Mouse (Mus musculus): Measurements from ENCODE around the gene Ccdc162. TPM values are rescaled to one million over a fixed set of nuclear protein-coding genes. Genes with fewer than 3 reads are reported as not detected.
A peak's percentile ranks its signal among the peaks of the same experiment; 100 is the strongest.

Gene Ccdc162
- polyA plus RNA-seq (2015; fragmentation: Nextera tagmentation; extraction: Ambion mirVana): 0.56 and 0.85 TPM in 2 replicates

GRCm38 (mm10) chr10:41716029-41716897 is at the start of gene Ccdc162:
Gene Ccdc162 (minus strand): TSS chr10:41716634.
- WGBS: 37% methylated on average over 15 of the region's 15 CpGs
- H3K4me1 ChIP-seq (replicated peaks): peaks cover 27% of the 10 kb centered on the region
- no peaks in the 10 kb centered on the region for H3K27me3 ChIP-seq
- peak; percentile 70 for ATAC-seq (ENCODE audit: low read depth)
- H3K9me3 ChIP-seq: no peaks in the 10 kb centered on the region
- no peak within 1 kb of the TSS for H3K4me3 ChIP-seq
- H3K9ac ChIP-seq: no peak within 1 kb of the TSS
- peak within 1 kb of the TSS; percentile 28 for H3K4me2 ChIP-seq
- H3K36me3 ChIP-seq: no peaks in the 10 kb centered on the region
- H3K27ac ChIP-seq (replicated peaks): peak within 1 kb of the TSS; percentile 59

- Histone ChIP-seq H3K4me2 (no peak overlapping the region), H3K27me3 (no peaks in the 10 kb centered on the region), H3K36me3 (no peaks in the 10 kb centered on the region), H3K9ac (no peak overlapping the region), H3K4me1 (replicated peaks) (no peaks in the 10 kb centered on the region), H3K9me3 (no peaks in the 10 kb centered on the region), H3K27ac (replicated peaks) (no peak overlapping the region), H3K4me3 (no peak overlapping the region)
- ATAC-seq (ENCODE audit: low read depth): no peak
- 94% methylated on average over 4 of the region's 4 CpGs for WGBS
These were observed 49.2 kb upstream of the Ccdc162 start for GRCm38 (mm10) chr10:41765586-41765985.

- Histone ChIP-seq H3K27ac (replicated peaks) (no peak overlapping the region), H3K4me3 (no peak overlapping the region), H3K4me1 (replicated peaks) (no peaks in the 10 kb centered on the region), H3K9ac (no peak overlapping the region), H3K36me3 (no peaks in the 10 kb centered on the region), H3K4me2 (no peak overlapping the region), H3K27me3 (no peaks in the 10 kb centered on the region), H3K9me3 (no peaks in the 10 kb centered on the region)
- ATAC-seq (ENCODE audit: low read depth): no peak
- WGBS: 82% methylated on average over 3 of the region's 3 CpGs
These were observed 47.4 kb upstream of the Ccdc162 start for GRCm38 (mm10) chr10:41763741-41764385.

GRCm38 (mm10) chr10:41760866-41761265 is 44.4 kb upstream of the Ccdc162 start:
- Histone ChIP-seq H3K4me3 (no peak overlapping the region), H3K36me3 (no peaks in the 10 kb centered on the region), H3K27me3 (no peaks in the 10 kb centered on the region), H3K27ac (replicated peaks) (no peak overlapping the region), H3K4me2 (no peak overlapping the region), H3K4me1 (replicated peaks) (no peaks in the 10 kb centered on the region), H3K9ac (no peak overlapping the region), H3K9me3 (no peaks in the 10 kb centered on the region)
- WGBS: 83% methylated on average over 3 of the region's 3 CpGs
- no peak for ATAC-seq (ENCODE audit: low read depth)

- Histone ChIP-seq H3K4me3 (no peak overlapping the region), H3K27me3 (no peaks in the 10 kb centered on the region), H3K36me3 (no peaks in the 10 kb centered on the region), H3K4me1 (replicated peaks) (no peaks in the 10 kb centered on the region), H3K9ac (no peak overlapping the region), H3K27ac (replicated peaks) (no peak overlapping the region), H3K9me3 (no peaks in the 10 kb centered on the region), H3K4me2 (no peak overlapping the region)
- no peak for ATAC-seq (ENCODE audit: low read depth)
These were observed 41.6 kb upstream of the Ccdc162 start for GRCm38 (mm10) chr10:41758041-41758440.

- WGBS: 95% methylated on average over 5 of the region's 5 CpGs
- no peak overlapping the region for H3K27ac ChIP-seq (replicated peaks)
- no peaks in the 10 kb centered on the region for H3K36me3 ChIP-seq
- no peaks in the 10 kb centered on the region for H3K4me1 ChIP-seq (replicated peaks)
- no peaks in the 10 kb centered on the region for H3K9me3 ChIP-seq
- no peaks in the 10 kb centered on the region for H3K27me3 ChIP-seq
- ATAC-seq (ENCODE audit: low read depth): no peak
- no peak overlapping the region for H3K4me3 ChIP-seq
- no peak overlapping the region for H3K9ac ChIP-seq
- no peak overlapping the region for H3K4me2 ChIP-seq
These were observed 40.8 kb upstream of the Ccdc162 start for GRCm38 (mm10) chr10:41757226-41757625.

GRCm38 (mm10) chr10:41751867-41752480 is 35.5 kb upstream of the Ccdc162 start:
- H3K4me3 ChIP-seq: no peak overlapping the region
- H3K36me3 ChIP-seq: no peaks in the 10 kb centered on the region
- H3K4me2 ChIP-seq: no peak overlapping the region
- no peaks in the 10 kb centered on the region for H3K27me3 ChIP-seq
- WGBS: 87% methylated on average over 14 of the region's 14 CpGs
- ATAC-seq (ENCODE audit: low read depth): no peak
- H3K9ac ChIP-seq: no peak overlapping the region
- H3K4me1 ChIP-seq (replicated peaks): no peaks in the 10 kb centered on the region
- no peak overlapping the region for H3K27ac ChIP-seq (replicated peaks)
- no peaks in the 10 kb centered on the region for H3K9me3 ChIP-seq

- no peaks in the 10 kb centered on the region for H3K9me3 ChIP-seq
- no peak overlapping the region for H3K9ac ChIP-seq
- ATAC-seq (ENCODE audit: low read depth): no peak
- peaks cover 4% of the 10 kb centered on the region for H3K4me1 ChIP-seq (replicated peaks)
- no peaks in the 10 kb centered on the region for H3K36me3 ChIP-seq
- H3K4me3 ChIP-seq: no peak overlapping the region
- no peak overlapping the region for H3K27ac ChIP-seq (replicated peaks)
- H3K27me3 ChIP-seq: no peaks in the 10 kb centered on the region
- 83% methylated on average over 3 of the region's 3 CpGs for WGBS
- H3K4me2 ChIP-seq: no peak overlapping the region
These were observed 32.9 kb upstream of the Ccdc162 start for GRCm38 (mm10) chr10:41749306-41749705.

- WGBS: 80% methylated on average over 5 of the region's 5 CpGs
These were observed 30.1 kb upstream of the Ccdc162 start for GRCm38 (mm10) chr10:41746554-41746953.

GRCm38 (mm10) chr10:41744006-41744405 is 27.6 kb upstream of the Ccdc162 start:
- 82% methylated on average over 4 of the region's 4 CpGs for WGBS
- Histone ChIP-seq H3K36me3 (no peaks in the 10 kb centered on the region), H3K4me3 (no peak overlapping the region), H3K4me1 (replicated peaks) (peaks cover 4% of the 10 kb centered on the region), H3K9me3 (no peaks in the 10 kb centered on the region), H3K4me2 (no peak overlapping the region), H3K27me3 (no peaks in the 10 kb centered on the region), H3K9ac (no peak overlapping the region), H3K27ac (replicated peaks) (no peak overlapping the region)
- no peak for ATAC-seq (ENCODE audit: low read depth)

More at GRCm38 (mm10) chr10:41746554-41746953, 30.1 kb upstream of the Ccdc162 start:
- ATAC-seq (ENCODE audit: low read depth): no peak
- H3K4me2 ChIP-seq: no peak overlapping the region
- no peaks in the 10 kb centered on the region for H3K27me3 ChIP-seq
- H3K4me1 ChIP-seq (replicated peaks): peaks cover 4% of the 10 kb centered on the region
- no peaks in the 10 kb centered on the region for H3K36me3 ChIP-seq
- no peak overlapping the region for H3K9ac ChIP-seq
- no peak overlapping the region for H3K27ac ChIP-seq (replicated peaks)
- H3K4me3 ChIP-seq: no peak overlapping the region
- no peaks in the 10 kb centered on the region for H3K9me3 ChIP-seq

GRCm38 (mm10) chr10:41740221-41740620 is 23.8 kb upstream of the Ccdc162 start:
- ATAC-seq (ENCODE audit: low read depth): no peak
- WGBS: 98% methylated on average over 2 of the region's 2 CpGs
- Histone ChIP-seq H3K4me1 (replicated peaks) (no peaks in the 10 kb centered on the region), H3K4me2 (no peak overlapping the region), H3K9me3 (no peaks in the 10 kb centered on the region), H3K9ac (no peak overlapping the region), H3K27me3 (no peaks in the 10 kb centered on the region), H3K36me3 (peaks cover 13% of the 10 kb centered on the region; the same call in 1 of the 2 replicates), H3K4me3 (no peak overlapping the region), H3K27ac (replicated peaks) (no peak overlapping the region)

- H3K4me3 ChIP-seq: no peak overlapping the region
- no peak overlapping the region for H3K9ac ChIP-seq
- H3K27ac ChIP-seq (replicated peaks): no peak overlapping the region
- no peaks in the 10 kb centered on the region for H3K27me3 ChIP-seq
- no peak for ATAC-seq (ENCODE audit: low read depth)
- H3K9me3 ChIP-seq: no peaks in the 10 kb centered on the region
- peaks cover 13% of the 10 kb centered on the region; the same call in 1 of the 2 replicates for H3K36me3 ChIP-seq
- WGBS: 95% methylated on average over 16 of the region's 16 CpGs
- no peak overlapping the region for H3K4me2 ChIP-seq
- no peaks in the 10 kb centered on the region for H3K4me1 ChIP-seq (replicated peaks)
These were observed 20.8 kb upstream of the Ccdc162 start for GRCm38 (mm10) chr10:41737245-41737644.

Measured in neural tube, embryonic 13.5 days (tissue).